Mouse (Mus musculus) heart, embryonic 16.5 days (tissue): ENCODE measurements around the gene Ccdc85b. TPM values are rescaled to one million over a fixed set of nuclear protein-coding genes. Genes with fewer than 3 reads are reported as not detected.
"Not testable (repeated sequence)": the region's sequence is repeated elsewhere in the genome, so short reads cannot be mapped to it uniquely, and the experiment has no call there.

ENCODE experiments used
- ATAC-seq: fragments of 200-750 bp; cut with Nextera tagmentation; replicated peaks from 2 replicates; pipeline ENCODE4 v1.8.0; 2017; ENCODE audit warnings: moderate number of reproducible peaks; ENCODE audit not compliant: insufficient read depth, low FRiP score; ENCODE audit errors: extremely low read depth
- H3K27ac ChIP-seq: fragments of 300-500 bp; sonication (generic); 2 replicates; pipeline ENCODE4 v1.5.1; 2014; ENCODE audit warnings: mild to moderate bottlenecking, low read length, control low read depth, moderate library complexity
- H3K27me3 ChIP-seq: fragments of 300-500 bp; sonication (generic); 2 replicates; pipeline ENCODE4 v1.6.1; 2014; ENCODE audit warnings: low read length, mixed read lengths; ENCODE audit not compliant: control insufficient read depth, insufficient read depth
- H3K36me3 ChIP-seq: fragments of 300-500 bp; sonication (generic); 2 replicates; pipeline ENCODE4 v1.6.1; 2014; ENCODE audit not compliant: control insufficient read depth, insufficient read depth
- H3K4me1 ChIP-seq: fragments of 300-500 bp; sonication (generic); 2 replicates; pipeline ENCODE4 v1.6.1; 2014; ENCODE audit warnings: low read length, mixed read lengths; ENCODE audit not compliant: control insufficient read depth, insufficient read depth
- H3K4me2 ChIP-seq: fragments of 300-500 bp; sonication (generic); 2 replicates; pipeline ENCODE4 v1.6.1; 2014; ENCODE audit warnings: low read depth, mild to moderate bottlenecking, control low read depth, low read length
- H3K4me3 ChIP-seq: fragments of 300-500 bp; sonication (generic); 2 replicates; pipeline ENCODE4 v1.5.1; 2014; ENCODE audit warnings: mild to moderate bottlenecking, control low read depth, low read length
- H3K9ac ChIP-seq: fragments of 300-500 bp; sonication (generic); 2 replicates; pipeline ENCODE4 v1.6.1; 2014; ENCODE audit warnings: low read length, control low read depth
- H3K9me3 ChIP-seq: fragments of 300-500 bp; sonication (generic); replicated peaks from 2 replicates; pipeline ENCODE4 v1.6.1; 2016; ENCODE audit warnings: low read length; ENCODE audit not compliant: control insufficient read depth
- WGBS: fragments of 180-500 bp; shearing (Covaris S2); extraction: QIAGEN DNeasy Blood & Tissue Kit; methylation state at CpG from one replicate; pipeline ENCODE4 v1.1.7; 2014; 5-methylcytosine and 5-hydroxymethylcytosine counted together
- polyA plus RNA-seq: library from polyadenylated mRNA; unstranded; fragments of >200 nt; fragmentation: Nextera tagmentation; extraction: Ambion mirVana; gene quantifications from 2 replicates; pipeline ENCODE4 v1.2.1, GENCODE M21; 2015

The Ccdc85b gene
- polyA plus RNA-seq, 1 experiment from 2014 or later, result 7.6 TPM

- H3K27me3 ChIP-seq, result no peaks in the 10 kb centered on the region
- H3K4me3 ChIP-seq, result peak overlapping the region; percentile 95
- H3K9me3 ChIP-seq, result no peaks in the 10 kb centered on the region
- H3K9ac ChIP-seq, result peak overlapping the region; percentile 98
- WGBS, result under 1% methylated on average over 59 of the region's 59 CpGs
- ATAC-seq, result peak; percentile 12
- H3K4me2 ChIP-seq, result peak overlapping the region; percentile 90
- peaks cover 35% of the 10 kb centered on the region for H3K36me3 ChIP-seq
- H3K27ac ChIP-seq, result peak overlapping the region; percentile 100
- peaks cover 34% of the 10 kb centered on the region for H3K4me1 ChIP-seq
Observed at GRCm38 (mm10) chr19:5490898-5491708, 33.4 kb upstream of the Ccdc85b start.

DNA sequence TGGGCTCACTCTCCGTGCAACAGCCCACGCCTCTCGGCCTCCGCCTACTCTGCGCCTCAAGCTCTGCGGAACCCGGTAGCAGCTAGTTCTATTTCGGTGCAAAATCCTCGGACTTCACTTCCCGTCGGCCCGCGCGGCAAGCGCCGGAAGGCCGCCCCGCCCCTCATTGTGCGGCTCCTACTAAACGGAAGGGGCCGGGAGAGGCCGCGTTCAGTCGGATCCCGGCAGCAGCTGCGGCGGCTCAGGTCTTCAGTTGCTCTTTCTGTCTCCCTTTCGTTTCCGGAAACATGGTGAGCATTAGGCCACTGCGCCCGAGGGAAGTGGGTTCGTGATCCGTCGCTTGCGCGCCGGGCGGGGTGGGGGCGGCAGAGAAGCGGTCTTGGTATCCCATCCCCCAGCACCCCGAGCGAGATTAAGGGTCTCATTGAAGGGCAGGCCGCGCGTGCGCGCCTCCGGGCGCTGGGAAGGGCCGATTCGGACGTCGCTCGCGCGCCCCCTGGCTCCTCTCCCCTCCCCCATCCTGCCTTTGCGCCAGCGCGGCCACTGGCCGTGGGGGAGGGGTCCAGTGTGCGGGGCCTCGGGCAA lies 32.7 kb upstream of the Ccdc85b start, which contains the start of gene Cfl1:
Gene Cfl1 (plus strand): TSS at position 143 of the 585 bp plus-strand sequence.
- peak within 1 kb of the TSS; percentile 90 for H3K4me2 ChIP-seq
- H3K4me1 ChIP-seq, result peaks cover 34% of the 10 kb centered on the region
- H3K36me3 ChIP-seq, result peaks cover 33% of the 10 kb centered on the region
- under 1% methylated on average over 60 of the region's 62 CpGs for WGBS
- H3K9me3 ChIP-seq, result no peaks in the 10 kb centered on the region
- peak within 1 kb of the TSS; percentile 95 for H3K4me3 ChIP-seq
- H3K9ac ChIP-seq, result peak within 1 kb of the TSS; percentile 98
- H3K27me3 ChIP-seq, result no peaks in the 10 kb centered on the region
- H3K27ac ChIP-seq, result peak within 1 kb of the TSS; percentile 100
- peak; percentile 61 for ATAC-seq

DNA sequence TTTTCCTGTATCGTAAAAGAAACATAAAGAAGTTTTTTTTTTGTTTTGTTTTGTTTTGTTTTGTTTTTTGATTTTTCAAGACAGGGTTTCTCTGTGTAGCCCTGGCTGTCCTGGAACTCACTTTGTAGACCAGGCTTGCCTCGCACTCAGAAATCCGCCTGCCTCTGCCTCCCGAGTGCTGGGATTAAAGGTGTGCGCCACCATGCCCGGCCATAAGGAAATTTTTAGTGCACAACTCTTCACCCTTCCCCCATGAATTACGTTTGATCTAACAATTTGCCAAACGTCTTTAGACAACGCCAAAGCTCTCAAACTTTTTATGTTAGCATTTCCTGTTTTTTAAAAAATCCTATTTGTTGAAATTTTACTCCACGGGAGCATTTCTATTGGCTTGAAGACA lies 32.0 kb upstream of the Ccdc85b start:
- Histone ChIP-seq H3K36me3 (peaks cover 30% of the 10 kb centered on the region), H3K27ac (peak overlapping the region; percentile 100), H3K4me3 (peak overlapping the region; percentile 95), H3K4me1 (peaks cover 34% of the 10 kb centered on the region), H3K4me2 (peak overlapping the region; percentile 71)
- not testable (repeated sequence) for H3K27me3 ChIP-seq, H3K9me3 ChIP-seq, H3K9ac ChIP-seq, ATAC-seq
- 44% methylated on average over 10 of the region's 10 CpGs for WGBS

GRCm38 (mm10) chr19:5488878-5489571 lies 31.3 kb upstream of the Ccdc85b start:
- Histone ChIP-seq H3K27ac (peak overlapping the region; percentile 100), H3K27me3 (no peaks in the 10 kb centered on the region), H3K4me2 (peak overlapping the region; percentile 71), H3K9me3 (no peaks in the 10 kb centered on the region), H3K4me3 (peak overlapping the region; percentile 69), H3K9ac (peak overlapping the region; percentile 83), H3K4me1 (peaks cover 34% of the 10 kb centered on the region), H3K36me3 (peaks cover 23% of the 10 kb centered on the region)
- WGBS, result under 1% methylated on average over 26 of the region's 26 CpGs
- peak; percentile 77 for ATAC-seq

DNA sequence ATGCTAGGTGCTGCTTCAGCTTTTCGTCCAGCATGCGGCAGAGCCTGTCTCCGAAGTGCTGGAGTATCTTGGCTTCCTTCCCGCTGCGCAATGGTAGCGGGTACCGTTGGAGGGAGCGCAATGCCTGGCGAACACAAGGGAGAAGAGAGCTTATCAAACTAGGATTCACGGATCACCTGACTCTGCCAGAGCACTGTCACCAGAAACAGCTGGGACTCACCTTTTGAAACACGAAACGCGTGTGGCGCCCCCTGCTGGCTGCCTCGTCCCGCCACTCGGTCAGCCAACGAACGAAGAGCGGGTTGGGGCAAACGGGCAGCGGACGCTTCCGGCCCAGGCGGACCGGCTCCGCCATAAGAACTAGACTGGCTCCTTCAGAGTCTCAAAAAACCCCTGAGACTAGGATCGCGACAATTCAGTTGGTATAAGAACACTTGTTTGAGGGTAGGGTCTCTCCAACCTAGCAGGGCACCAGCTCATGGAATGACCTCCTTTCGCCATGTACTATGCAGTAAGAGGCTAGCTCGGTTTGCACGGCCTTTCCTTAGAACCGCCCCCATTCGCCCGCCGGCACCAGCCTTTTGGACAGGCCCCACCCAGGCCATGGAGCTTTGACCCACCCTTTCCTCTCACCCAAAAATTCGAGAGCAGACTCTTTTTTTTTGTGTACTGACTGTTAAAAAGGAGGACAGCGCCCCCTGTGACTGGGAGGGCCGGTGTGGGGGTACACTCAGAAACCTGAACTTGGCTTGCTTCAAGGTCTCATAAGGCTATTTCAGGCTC lies 30.3 kb upstream of the Ccdc85b start, which contains the start of gene Mus81:
Gene Mus81 (minus strand): TSS at position 635 of the 783 bp plus-strand sequence.
- H3K27me3 ChIP-seq, result no peaks in the 10 kb centered on the region
- under 1% methylated on average over 39 of the region's 39 CpGs for WGBS
- H3K4me1 ChIP-seq, result peaks cover 32% of the 10 kb centered on the region
- peak within 1 kb of the TSS; percentile 69 for H3K4me3 ChIP-seq
- peaks cover 15% of the 10 kb centered on the region for H3K36me3 ChIP-seq
- peak within 1 kb of the TSS; percentile 71 for H3K4me2 ChIP-seq
- ATAC-seq, result peak; percentile 68
- H3K27ac ChIP-seq, result peak within 1 kb of the TSS; percentile 100
- H3K9ac ChIP-seq, result peak within 1 kb of the TSS; percentile 83
- no peaks in the 10 kb centered on the region for H3K9me3 ChIP-seq

DNA sequence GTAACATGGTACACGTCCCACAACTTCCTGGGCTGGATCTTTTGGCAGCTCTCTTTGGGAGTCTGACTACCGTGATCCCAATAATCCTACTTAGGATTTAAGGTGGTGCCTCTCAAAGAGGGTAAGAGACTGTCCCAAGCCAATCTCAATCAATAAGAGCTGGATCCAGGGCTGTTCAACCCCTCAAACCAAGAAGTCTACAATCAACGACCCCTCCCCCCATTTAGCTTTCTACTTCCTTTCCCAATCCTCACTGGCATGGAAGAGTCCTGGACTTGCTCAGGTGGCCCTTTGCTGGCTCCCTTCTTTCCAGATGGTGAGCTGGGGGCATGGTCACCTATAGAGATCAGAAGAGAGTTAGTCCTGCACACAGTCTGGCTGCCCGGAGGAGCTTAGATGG lies 29.1 kb upstream of the Ccdc85b start:
- WGBS, result 77% methylated on average over 4 of the region's 4 CpGs
- H3K9ac ChIP-seq, result no peak overlapping the region
- ATAC-seq, result no peak

GRCm38 (mm10) chr19:5486286-5486685 lies 28.6 kb upstream of the Ccdc85b start:
- H3K9ac ChIP-seq, result no peak overlapping the region
- H3K9me3 ChIP-seq, result no peaks in the 10 kb centered on the region
- H3K36me3 ChIP-seq, result peaks cover 25% of the 10 kb centered on the region
- H3K27me3 ChIP-seq, result no peaks in the 10 kb centered on the region
- no peak overlapping the region for H3K4me2 ChIP-seq
- H3K4me3 ChIP-seq, result no peak overlapping the region
- no peak overlapping the region for H3K27ac ChIP-seq
- ATAC-seq, result no peak
- WGBS, result 80% methylated on average over 8 of the region's 8 CpGs
- peaks cover 20% of the 10 kb centered on the region for H3K4me1 ChIP-seq

More for the DNA sequence above, 29.1 kb upstream of the Ccdc85b start:
- Histone ChIP-seq H3K36me3 (peaks cover 21% of the 10 kb centered on the region), H3K4me2 (peak overlapping the region; percentile 17; the same call in 1 of the 2 replicates), H3K27me3 (no peaks in the 10 kb centered on the region), H3K27ac (no peak overlapping the region), H3K9me3 (no peaks in the 10 kb centered on the region), H3K4me1 (peaks cover 21% of the 10 kb centered on the region), H3K4me3 (no peak overlapping the region; the same call in 1 of the 2 replicates)

- no peak overlapping the region for H3K9ac ChIP-seq
- no peak overlapping the region for H3K4me2 ChIP-seq
- H3K9me3 ChIP-seq, result no peaks in the 10 kb centered on the region
- H3K36me3 ChIP-seq, result peaks cover 26% of the 10 kb centered on the region
- no peak for ATAC-seq
- peaks cover 20% of the 10 kb centered on the region for H3K4me1 ChIP-seq
- 91% methylated on average over 7 of the region's 7 CpGs for WGBS
- H3K27me3 ChIP-seq, result no peaks in the 10 kb centered on the region
- H3K4me3 ChIP-seq, result no peak overlapping the region
- no peak overlapping the region for H3K27ac ChIP-seq
Observed at GRCm38 (mm10) chr19:5485821-5486220, 28.1 kb upstream of the Ccdc85b start.
